Mouse (Mus musculus) thymus, postnatal 0 days (tissue): ENCODE measurements around the gene Gale. TPM values are rescaled to one million over a fixed set of nuclear protein-coding genes. Genes with fewer than 3 reads are reported as not detected.

Source experiments
- DNase-seq: peaks from one replicate; pipeline ENCODE4 v3.0.0-alpha.2; 2015; ENCODE audit warnings: low spot score
- polyA plus RNA-seq: library from polyadenylated mRNA; unstranded; fragments of >200 nt; fragmentation: Nextera tagmentation; extraction: Ambion mirVana; gene quantifications from 2 replicates; pipeline ENCODE4 v1.2.1, GENCODE M21; 2015

The Gale gene
- polyA plus RNA-seq, 1 experiment from 2014 or later, result 41.8 TPM

- DNase-seq, result no peak
These were observed 20.1 kb upstream of the Gale start for GRCm38 (mm10) chr4:135943389-135943788.

GRCm38 (mm10) chr4:135945706-135946105 is 17.8 kb upstream of the Gale start:
- no peak for DNase-seq

- DNase-seq, result peak; percentile 93
These were observed 17.3 kb upstream of the Gale start, which contains the start of gene Hmgcl for GRCm38 (mm10) chr4:135946278-135946658. TSS of gene Hmgcl (plus strand) at chr4:135946448.

- DNase-seq, result no peak
These were observed 16.7 kb upstream of the Gale start for GRCm38 (mm10) chr4:135946659-135947301.

- DNase-seq, result no peak
These were observed 15.4 kb upstream of the Gale start for GRCm38 (mm10) chr4:135948142-135948541.

GRCm38 (mm10) chr4:135949475-135949874 is 14.1 kb upstream of the Gale start:
- no peak for DNase-seq

- no peak for DNase-seq
These were observed 13.6 kb upstream of the Gale start for GRCm38 (mm10) chr4:135949911-135950310.

GRCm38 (mm10) chr4:135950365-135950764 is 13.2 kb upstream of the Gale start:
- DNase-seq, result no peak

- no peak for DNase-seq
These were observed 12.0 kb upstream of the Gale start for GRCm38 (mm10) chr4:135951505-135951904.

GRCm38 (mm10) chr4:135953179-135953578 is 10.3 kb upstream of the Gale start:
- no peak for DNase-seq

- peak; percentile 81 for DNase-seq
These were observed 9.3 kb upstream of the Gale start for GRCm38 (mm10) chr4:135954241-135954640.

GRCm38 (mm10) chr4:135955886-135956285 is 7.6 kb upstream of the Gale start:
- no peak for DNase-seq

- DNase-seq, result no peak
These were observed 5.2 kb upstream of the Gale start for GRCm38 (mm10) chr4:135958354-135958753.

GRCm38 (mm10) chr4:135960717-135961116 is 2.8 kb upstream of the Gale start:
- DNase-seq, result peak; percentile 85

- no peak for DNase-seq
These were observed 1.8 kb upstream of the Gale start for GRCm38 (mm10) chr4:135961709-135962108.

GRCm38 (mm10) chr4:135962198-135962597 is 1.3 kb upstream of the Gale start:
- no peak for DNase-seq

- DNase-seq, result no peak
These were observed 581 bp upstream of the Gale start for GRCm38 (mm10) chr4:135962946-135963345.

- DNase-seq, result peak; percentile 32
These were observed 899 bp downstream of the Gale start for GRCm38 (mm10) chr4:135964426-135964825.

GRCm38 (mm10) chr4:135965113-135965512 is 1.6 kb downstream of the Gale start:
- DNase-seq, result no peak

GRCm38 (mm10) chr4:135966283-135966682 is 2.8 kb downstream of the Gale start:
- DNase-seq, result no peak

- DNase-seq, result no peak
These were observed 3.7 kb downstream of the Gale start for GRCm38 (mm10) chr4:135967086-135967760.

GRCm38 (mm10) chr4:135968271-135968869 is 4.8 kb downstream of the Gale start:
- DNase-seq, result no peak
